Mouse (Mus musculus) layer of hippocampus, adult 2 months (tissue): ENCODE results near the gene C1qa. TPM values are rescaled to one million over a fixed set of nuclear protein-coding genes. Genes with fewer than 3 reads are reported as not detected.

Experiments
- DNase-seq, 2 experiments: peaks; one replicate each; pipeline ENCODE4 v3.0.0; 2022; ENCODE audit warnings: low spot score in 2 of 2
- H3K27ac ChIP-seq: fragments of 200-600 bp; 2 replicates; pipeline ENCODE4 v1.8.1; 2022
- H3K4me3 ChIP-seq: fragments of 200-600 bp; 2 replicates; pipeline ENCODE4 v1.8.1; 2022; ENCODE audit warnings: mild to moderate bottlenecking
- CTCF ChIP-seq: fragments of 200-600 bp; conservative IDR thresholded peaks from 2 replicates; pipeline ENCODE4 v1.8.1; 2022; ENCODE audit warnings: antibody characterized with exemption, mild to moderate bottlenecking, moderate library complexity
- total RNA-seq, 2 experiments: library from RNA; stranded (reverse); gene quantifications; 2 replicates each; pipeline ENCODE4 v1.2.3; 2021

C1qa gene
- total RNA-seq, 2 experiments from 2014 or later, result 48.1 to 48.3 TPM

- H3K27ac ChIP-seq, result no peak overlapping the region
- no peak for DNase-seq
- H3K4me3 ChIP-seq, result no peak overlapping the region
- TF ChIP-seq CTCF, result no peak
Measured at GRCm38 (mm10) chr4:136918834-136919233, 20.2 kb upstream of the C1qa start.

GRCm38 (mm10) chr4:136917165-136917524, 18.5 kb upstream of the C1qa start:
- no peak overlapping the region for H3K27ac ChIP-seq
- no peak for TF ChIP-seq CTCF
- no peak for DNase-seq
- H3K4me3 ChIP-seq, result no peak overlapping the region

GRCm38 (mm10) chr4:136916359-136917164, 18.0 kb upstream of the C1qa start:
- Histone ChIP-seq H3K27ac (no peak overlapping the region), H3K4me3 (no peak overlapping the region)
- DNase-seq, result no peak
- TF ChIP-seq CTCF, result no peak

DNA sequence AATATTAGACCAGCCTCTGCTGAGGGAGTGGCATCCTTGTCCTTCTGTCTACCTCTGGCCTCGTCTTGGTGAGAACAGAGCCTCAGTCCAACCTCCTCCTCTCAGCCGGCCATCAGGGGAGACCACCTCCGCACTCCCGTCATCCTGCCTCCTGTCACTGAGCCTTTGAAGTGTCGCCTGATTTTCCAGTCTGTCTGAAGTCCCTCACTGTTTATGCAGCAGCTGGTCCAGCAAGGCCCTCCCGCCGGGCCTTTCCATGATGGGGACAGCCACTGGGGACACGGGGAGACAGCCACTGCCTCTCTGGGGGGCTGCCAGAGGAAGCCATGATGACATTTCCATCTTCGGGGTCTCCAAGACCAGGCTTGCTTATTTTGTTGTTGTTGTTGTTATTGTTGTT, 14.2 kb upstream of the C1qa start:
- Histone ChIP-seq H3K27ac (no peak overlapping the region), H3K4me3 (no peak overlapping the region)
- no peak for DNase-seq
- no peak for TF ChIP-seq CTCF

DNA sequence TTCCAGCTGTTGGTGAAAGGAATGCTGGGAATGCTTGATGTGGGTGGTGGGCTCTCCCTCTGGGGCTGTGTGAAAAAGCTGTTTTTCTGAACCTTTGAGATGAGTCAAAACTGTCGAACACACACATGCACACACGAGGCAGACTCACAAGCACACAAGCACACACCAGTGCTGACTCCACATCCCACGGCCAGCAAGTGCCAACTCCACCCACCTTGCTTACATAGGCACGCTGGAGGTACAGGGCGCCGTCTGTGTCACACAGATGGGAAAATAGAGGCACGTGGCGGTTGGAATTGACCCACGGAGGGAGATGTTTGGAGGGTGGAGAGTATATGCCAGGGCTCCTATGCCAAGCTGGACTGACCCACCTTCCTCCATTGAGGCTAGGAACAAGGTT, 13.2 kb upstream of the C1qa start:
- peak; percentile 32 to 56 for DNase-seq
- no peak for TF ChIP-seq CTCF
- H3K27ac ChIP-seq, result no peak overlapping the region
- H3K4me3 ChIP-seq, result no peak overlapping the region

DNA sequence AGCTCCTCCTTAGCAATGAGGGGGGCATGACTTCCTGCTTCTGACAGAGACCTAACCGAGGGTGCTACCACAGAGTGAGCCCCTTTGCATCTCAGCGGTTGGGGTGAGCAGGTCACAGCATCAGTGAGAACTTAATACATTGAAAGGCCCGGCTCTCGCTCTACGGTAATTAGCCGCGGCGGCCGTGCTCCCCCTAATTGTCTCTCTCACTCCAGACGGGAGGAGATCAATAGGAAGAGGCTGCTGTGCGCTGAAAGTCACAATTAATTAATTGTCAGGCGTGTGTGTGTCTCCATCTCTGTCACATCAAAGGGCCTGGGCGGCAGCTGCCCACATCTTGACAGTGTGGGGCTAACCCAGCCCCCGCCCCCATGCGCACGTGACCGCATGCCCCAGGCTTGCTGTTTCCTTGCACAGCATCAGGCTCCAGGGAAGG, 12.6 kb upstream of the C1qa start:
- H3K27ac ChIP-seq, result no peak overlapping the region
- peak overlapping the region; percentile 13; the same call in 1 of the 2 replicates for H3K4me3 ChIP-seq
- DNase-seq, result no peak
- no peak for TF ChIP-seq CTCF

DNA sequence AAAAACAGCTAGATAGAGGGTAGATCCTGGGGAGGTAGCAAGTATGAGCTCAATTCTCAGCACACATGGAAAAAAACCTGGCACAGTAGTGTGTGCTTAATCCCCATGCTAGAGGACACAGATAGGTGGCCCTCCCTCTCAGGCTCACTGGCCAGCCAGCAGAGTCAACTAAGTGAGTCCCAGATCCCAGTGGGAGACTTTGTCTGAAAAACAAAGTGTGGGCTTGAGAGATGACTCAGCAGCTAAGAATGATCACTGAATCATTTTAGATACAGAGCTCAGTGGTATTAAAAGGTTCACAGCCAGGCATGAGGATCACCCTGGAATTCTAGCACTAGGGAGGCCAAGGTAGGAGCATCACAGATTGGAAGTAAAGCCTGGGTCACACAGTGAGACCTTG, 9.2 kb upstream of the C1qa start:
- no peak overlapping the region for H3K27ac ChIP-seq
- no peak for DNase-seq
- H3K4me3 ChIP-seq, result no peak overlapping the region
- TF ChIP-seq CTCF, result no peak

DNA sequence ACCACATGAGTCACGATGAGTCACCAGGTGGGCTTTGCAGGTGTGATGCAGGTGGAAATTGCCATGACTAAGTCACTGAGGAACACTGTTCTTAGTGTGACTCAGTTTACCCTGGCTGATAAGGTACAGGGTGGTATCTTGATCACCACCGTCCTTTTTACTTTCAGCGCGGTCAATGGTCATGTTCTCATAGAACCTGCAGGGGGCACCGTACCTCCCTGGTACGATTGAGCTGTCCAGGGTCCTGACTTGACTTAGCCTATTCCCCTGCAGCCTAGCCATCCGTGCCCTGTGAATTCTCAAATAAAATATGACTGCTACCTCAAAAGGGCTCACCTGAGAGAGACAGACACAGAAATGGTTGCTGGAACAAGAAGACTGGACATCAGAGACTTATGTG, 8.4 kb upstream of the C1qa start:
- Histone ChIP-seq H3K4me3 (no peak overlapping the region), H3K27ac (no peak overlapping the region)
- TF ChIP-seq CTCF, result peak; percentile 84
- no peak for DNase-seq

DNA sequence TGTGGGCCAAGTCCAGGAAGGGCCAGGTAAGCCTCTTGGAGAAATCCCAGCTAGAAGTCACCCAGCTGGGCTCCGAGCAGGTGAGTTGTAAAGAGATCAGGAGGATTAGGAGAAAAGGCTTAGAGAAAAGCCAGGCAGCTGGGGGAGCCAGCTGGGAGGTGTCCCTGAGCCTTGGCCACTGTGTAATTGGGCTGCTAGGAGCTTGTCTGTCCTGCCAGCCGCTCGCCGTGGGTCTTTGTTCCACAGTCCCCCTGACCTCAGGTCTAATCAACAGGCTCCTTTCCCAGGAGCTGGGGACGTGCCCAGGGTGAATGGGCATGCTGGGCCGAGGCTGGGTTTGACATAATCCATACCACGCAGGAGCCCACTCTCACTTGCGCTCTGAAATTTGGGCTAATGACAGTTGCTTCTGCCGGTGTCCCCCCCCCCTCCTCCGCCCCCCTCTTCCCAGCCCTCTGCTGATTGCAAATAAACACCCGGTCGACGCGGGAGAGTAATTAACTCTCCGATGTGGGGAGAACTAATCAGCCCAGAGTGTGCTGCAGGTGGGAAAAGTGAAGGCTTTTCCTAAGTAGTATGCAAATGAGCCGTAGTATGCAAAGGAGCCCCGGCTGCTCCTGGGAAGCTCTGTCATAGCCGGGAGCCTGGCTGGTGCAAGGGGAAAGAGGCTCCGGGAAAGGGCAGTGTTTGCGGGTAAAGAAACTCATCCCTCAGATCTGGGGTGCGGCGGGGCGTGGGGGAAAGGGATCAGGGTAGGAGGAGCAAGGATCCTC, 6.3 kb upstream of the C1qa start:
- DNase-seq, result no peak
- no peak for TF ChIP-seq CTCF
- Histone ChIP-seq H3K27ac (no peak overlapping the region), H3K4me3 (no peak overlapping the region)

DNA sequence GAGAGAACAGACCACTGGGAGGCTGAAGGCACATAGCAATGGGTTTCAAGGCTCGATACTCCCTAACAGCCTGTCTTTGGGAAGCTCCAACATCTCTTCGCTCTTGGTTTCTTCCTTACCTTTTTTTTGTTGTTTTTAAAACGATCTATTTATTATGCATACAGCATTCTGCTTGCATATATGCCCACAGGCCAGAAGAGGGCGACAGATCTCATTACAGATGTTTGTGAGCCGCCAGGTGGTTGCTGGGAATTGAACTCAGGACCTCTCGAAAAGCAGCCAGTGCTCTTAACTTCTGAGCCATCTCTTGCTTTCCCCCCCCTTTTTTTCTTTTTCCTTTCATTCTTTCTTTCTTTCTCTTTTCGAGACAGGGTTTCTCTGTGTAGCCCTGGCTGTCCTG, 551 bp upstream of the C1qa start:
- DNase-seq, result no peak
- H3K4me3 ChIP-seq, result no peak overlapping the region
- no peak overlapping the region for H3K27ac ChIP-seq
- peak; percentile 62 for TF ChIP-seq CTCF

- no peak for TF ChIP-seq CTCF
- DNase-seq, result no peak
- peak overlapping the region; percentile 39; the same call in 1 of the 2 replicates for H3K27ac ChIP-seq
- no peak overlapping the region; the same call in 1 of the 2 replicates for H3K4me3 ChIP-seq
Measured at GRCm38 (mm10) chr4:136898084-136898598, 462 bp downstream of the C1qa start.

- no peak overlapping the region for H3K27ac ChIP-seq
- DNase-seq, result no peak
Measured at GRCm38 (mm10) chr4:136896461-136896860, 2.1 kb downstream of the C1qa start.

DNA sequence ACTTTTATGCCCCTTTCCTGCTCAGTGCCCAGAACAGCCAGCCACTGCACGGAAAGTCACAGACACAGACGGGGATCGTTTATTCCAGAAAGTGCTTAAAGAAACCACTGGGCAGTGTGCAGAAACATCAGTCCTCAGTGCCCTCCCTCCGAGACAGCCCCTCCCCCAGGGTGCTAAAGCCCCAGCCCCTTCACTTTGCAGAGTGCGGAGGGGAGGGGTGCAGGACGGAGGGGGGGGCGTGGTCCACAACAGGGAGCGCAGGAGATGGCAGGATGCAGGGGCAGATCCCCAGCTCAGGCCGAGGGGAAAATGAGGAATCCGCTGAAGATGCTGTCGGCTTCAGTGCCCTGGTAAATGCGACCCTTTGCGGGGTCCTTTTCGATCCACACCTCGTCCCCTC, 2.7 kb downstream of the C1qa start:
- no peak for TF ChIP-seq CTCF
- DNase-seq, result no peak
- no peak overlapping the region for H3K27ac ChIP-seq
- no peak overlapping the region for H3K4me3 ChIP-seq

More at GRCm38 (mm10) chr4:136896461-136896860, 2.1 kb downstream of the C1qa start:
- H3K4me3 ChIP-seq, result no peak overlapping the region
- no peak for TF ChIP-seq CTCF
